Mouse (Mus musculus) ES-Bruce4 (cell line): ENCODE measurements at regions not wholly inside any gene's neighbourhood (a gene's known extent, or its start where the extent isn't known, plus 50 kb on each side); places are given as distances from the start of the nearest gene placed in this dataset.

Experiments
- H3K27ac ChIP-seq: 2 replicates; pipeline ENCODE4 v1.5.1; 2012; ENCODE audit warnings: low read length, inconsistent platforms; ENCODE audit not compliant: insufficient read depth
- H3K27me3 ChIP-seq: 2 replicates; pipeline ENCODE4 v1.6.1; 2012; ENCODE audit warnings: mild to moderate bottlenecking, low read length, inconsistent platforms; ENCODE audit not compliant: control insufficient read depth, poor library complexity, insufficient read depth, severe bottlenecking
- H3K36me3 ChIP-seq: 2 replicates; pipeline ENCODE4 v1.6.1; 2012; ENCODE audit warnings: inconsistent platforms, mild to moderate bottlenecking, low read length, moderate library complexity; ENCODE audit not compliant: control insufficient read depth, poor library complexity, insufficient read depth, severe bottlenecking
- H3K4me1 ChIP-seq: one replicate; pipeline ENCODE4 v1.8.1; 2011; ENCODE audit warnings: low read length; ENCODE audit not compliant: control insufficient read depth, insufficient read depth
- H3K4me3 ChIP-seq: 2 replicates; pipeline ENCODE4 v1.5.1; 2011; ENCODE audit warnings: low read depth, mild to moderate bottlenecking, low read length
- H3K9ac ChIP-seq: 2 replicates; pipeline ENCODE4 v1.6.1; 2012; ENCODE audit warnings: low read depth, mild to moderate bottlenecking, inconsistent platforms; ENCODE audit not compliant: poor library complexity, severe bottlenecking
- H3K9me3 ChIP-seq: replicated peaks from 2 replicates; pipeline ENCODE4 v1.6.1; 2012; ENCODE audit warnings: mild to moderate bottlenecking, low read length, inconsistent platforms; ENCODE audit not compliant: control insufficient read depth, poor library complexity, insufficient read depth, severe bottlenecking
- CTCF ChIP-seq: IDR thresholded peaks from one replicate; pipeline ENCODE4 v1.8.1; 2011; ENCODE audit warnings: low read depth, low read length
- EP300 ChIP-seq: IDR thresholded peaks from 2 replicates; pipeline ENCODE4 v1.6.1; 2011; ENCODE audit warnings: low read depth, low read length; ENCODE audit not compliant: insufficient read depth
- POLR2A ChIP-seq: IDR thresholded peaks from one replicate; pipeline ENCODE4 v1.8.1; 2011; ENCODE audit warnings: low read length; ENCODE audit not compliant: insufficient read depth

DNA sequence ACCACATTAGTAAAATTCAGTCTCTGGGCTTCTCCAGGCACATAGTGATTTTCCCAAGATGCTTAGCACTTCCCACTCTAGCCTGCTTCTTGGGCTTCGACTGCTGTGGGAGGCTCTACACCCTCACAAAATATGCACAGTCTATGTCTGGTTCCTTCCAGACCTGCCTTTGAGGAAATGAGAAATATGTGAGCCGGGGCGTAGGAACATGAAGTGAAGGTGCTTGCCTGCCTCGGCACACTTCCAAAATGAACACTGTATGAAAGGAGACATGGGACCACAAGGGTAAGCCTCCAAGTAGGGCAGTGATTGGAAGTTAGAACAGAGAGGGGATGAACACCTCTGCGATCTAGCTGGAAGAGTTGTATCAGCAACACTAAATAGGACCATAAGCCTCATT, 54.5 kb downstream of the Gm10260 start:
- H3K36me3 ChIP-seq = no peaks in the 10 kb centered on the region
- no peak overlapping the region for H3K9ac ChIP-seq
- H3K9me3 ChIP-seq = peaks cover 5% of the 10 kb centered on the region; the same call in 1 of the 2 replicates
- H3K27ac ChIP-seq = no peak overlapping the region
- H3K4me3 ChIP-seq = no peak overlapping the region
- H3K4me1 ChIP-seq = no peaks in the 10 kb centered on the region
- TF ChIP-seq EP300 = no peak
- TF ChIP-seq CTCF = no peak
- no peak for TF ChIP-seq POLR2A
- no peaks in the 10 kb centered on the region for H3K27me3 ChIP-seq

DNA sequence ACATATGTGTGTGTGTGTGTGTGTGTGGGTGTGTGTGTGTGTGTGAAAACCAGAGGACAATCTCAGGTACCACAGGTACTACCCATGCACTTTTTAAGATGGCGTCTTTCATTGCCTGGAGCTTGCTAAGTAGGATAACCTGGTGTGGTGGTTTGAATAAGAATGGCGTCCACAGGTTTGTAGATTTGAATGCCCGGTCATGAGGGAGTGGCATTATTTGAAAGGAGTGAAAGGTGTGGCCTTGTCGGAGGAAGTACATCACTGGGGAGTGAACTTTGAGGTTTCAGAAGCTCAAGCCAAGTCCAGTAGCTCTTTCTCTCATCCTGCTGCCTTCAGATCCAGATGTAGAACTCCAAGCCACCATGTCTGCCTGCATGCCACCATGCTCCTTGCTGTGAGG, 55.9 kb downstream of the Gm10260 start:
- H3K9me3 ChIP-seq = peaks cover 5% of the 10 kb centered on the region; the same call in 1 of the 2 replicates
- H3K4me3 ChIP-seq = no peak overlapping the region
- no peaks in the 10 kb centered on the region for H3K27me3 ChIP-seq
- H3K9ac ChIP-seq = no peak overlapping the region
- no peak overlapping the region for H3K27ac ChIP-seq
- no peaks in the 10 kb centered on the region for H3K36me3 ChIP-seq
- no peaks in the 10 kb centered on the region for H3K4me1 ChIP-seq
- no peak for TF ChIP-seq CTCF
- TF ChIP-seq EP300 = no peak
- no peak for TF ChIP-seq POLR2A

DNA sequence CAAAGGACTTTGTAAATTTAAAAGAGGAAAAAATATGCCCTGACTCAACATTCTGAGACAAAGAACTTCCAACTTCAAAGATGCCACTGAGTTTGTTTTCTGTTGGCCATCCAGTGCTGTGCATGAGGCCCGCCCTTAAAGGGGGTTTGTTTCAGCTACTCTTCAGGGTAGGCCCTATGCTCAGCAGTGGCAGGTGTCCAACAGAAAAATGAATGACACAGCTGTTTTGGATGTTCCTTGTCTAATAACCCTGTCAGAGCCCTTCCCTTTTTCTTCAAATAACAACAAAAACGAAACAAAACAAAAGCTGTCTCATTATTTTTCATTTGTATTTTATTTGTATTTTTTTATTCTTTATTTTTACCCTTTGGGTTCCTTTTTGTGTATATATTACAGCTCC, 61.5 kb downstream of the Gm10260 start:
- Histone ChIP-seq H3K36me3 (no peaks in the 10 kb centered on the region), H3K4me1 (no peaks in the 10 kb centered on the region), H3K27ac (no peak overlapping the region), H3K4me3 (no peak overlapping the region), H3K9ac (no peak overlapping the region), H3K9me3 (no peaks in the 10 kb centered on the region), H3K27me3 (no peaks in the 10 kb centered on the region)
- TF ChIP-seq POLR2A (no peak), EP300 (no peak), CTCF (no peak)

DNA sequence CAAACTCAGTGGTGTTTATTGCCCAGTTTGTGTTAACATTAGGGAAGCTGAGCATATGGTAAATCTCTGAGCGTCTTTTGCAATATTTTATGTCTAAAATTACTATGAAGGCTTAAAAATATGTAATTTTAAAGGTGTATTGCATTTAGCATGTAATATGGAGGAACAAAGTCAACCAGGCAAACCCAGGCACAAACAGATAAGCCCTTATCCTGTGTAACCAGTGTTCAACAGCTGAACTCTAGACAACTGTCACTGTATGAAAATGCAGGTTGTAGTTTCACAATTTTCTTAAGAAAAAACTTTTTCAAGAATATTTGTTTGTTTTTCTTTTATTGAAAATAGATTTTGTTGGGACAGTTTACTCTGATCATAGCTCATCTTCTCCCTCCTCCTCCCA, 62.1 kb downstream of the Gm10260 start:
- Histone ChIP-seq H3K4me3 (no peak overlapping the region), H3K27me3 (no peaks in the 10 kb centered on the region), H3K27ac (no peak overlapping the region), H3K36me3 (no peaks in the 10 kb centered on the region), H3K9ac (no peak overlapping the region), H3K9me3 (no peaks in the 10 kb centered on the region), H3K4me1 (no peaks in the 10 kb centered on the region)
- no peak for TF ChIP-seq EP300
- TF ChIP-seq POLR2A = no peak
- no peak for TF ChIP-seq CTCF

DNA sequence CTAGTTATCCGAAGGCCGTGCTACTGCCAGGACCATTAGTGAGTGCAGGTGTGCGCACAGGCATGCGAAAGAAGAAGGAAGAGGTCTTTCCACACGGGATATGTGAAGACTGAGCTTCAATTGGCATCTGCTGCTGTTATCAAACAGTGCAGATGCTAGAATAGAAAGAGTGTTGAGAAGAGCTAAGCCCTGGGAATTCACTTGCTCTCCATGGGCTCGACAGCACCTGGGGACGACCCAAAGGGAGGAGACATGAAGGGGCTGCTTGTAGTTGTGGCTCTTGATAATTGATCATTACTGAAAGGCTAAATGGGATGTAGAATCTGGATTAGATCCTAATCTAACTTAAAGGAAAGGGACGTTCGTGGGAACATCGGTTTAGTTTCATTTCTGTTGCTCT, 63.2 kb downstream of the Gm10260 start:
- Histone ChIP-seq H3K27me3 (no peaks in the 10 kb centered on the region), H3K27ac (no peak overlapping the region), H3K4me1 (no peaks in the 10 kb centered on the region), H3K9ac (no peak overlapping the region), H3K4me3 (no peak overlapping the region), H3K36me3 (no peaks in the 10 kb centered on the region), H3K9me3 (no peaks in the 10 kb centered on the region)
- no peak for TF ChIP-seq CTCF
- no peak for TF ChIP-seq POLR2A

DNA sequence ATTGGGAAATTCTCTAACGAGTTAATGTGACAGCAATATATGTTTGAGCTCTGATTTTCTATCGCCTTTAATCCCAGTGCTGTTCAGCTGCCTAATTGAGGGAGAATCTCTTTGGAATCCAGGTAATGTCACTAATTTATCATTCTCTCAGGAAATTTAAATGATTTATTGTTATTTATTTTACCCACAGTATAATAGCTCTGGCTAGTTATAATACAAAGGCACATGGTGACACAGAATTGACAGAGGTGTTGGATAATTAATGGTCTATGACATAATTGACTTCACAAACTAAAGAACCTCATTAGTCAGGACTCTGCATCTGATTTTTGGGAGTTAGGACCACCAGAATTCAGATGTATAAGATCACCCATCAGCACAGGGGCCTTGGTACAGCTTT, 65.4 kb downstream of the Gm10260 start:
- H3K27ac ChIP-seq = no peak overlapping the region
- TF ChIP-seq CTCF (no peak), EP300 (no peak), POLR2A (no peak)
- no peaks in the 10 kb centered on the region for H3K9me3 ChIP-seq
- no peak overlapping the region for H3K4me3 ChIP-seq
- no peaks in the 10 kb centered on the region for H3K36me3 ChIP-seq
- H3K9ac ChIP-seq = no peak overlapping the region
- H3K4me1 ChIP-seq = no peaks in the 10 kb centered on the region
- no peaks in the 10 kb centered on the region for H3K27me3 ChIP-seq
